Mouse (Mus musculus): Measurements from ENCODE around the gene Tdrd5. TPM values are rescaled to one million over a fixed set of nuclear protein-coding genes. Genes with fewer than 3 reads are reported as not detected.
"Not testable (repeated sequence)": the region's sequence is repeated elsewhere in the genome, so short reads cannot be mapped to it uniquely, and the experiment has no call there.

Gene Tdrd5
- not detected for total RNA-seq (2021)

DNA sequence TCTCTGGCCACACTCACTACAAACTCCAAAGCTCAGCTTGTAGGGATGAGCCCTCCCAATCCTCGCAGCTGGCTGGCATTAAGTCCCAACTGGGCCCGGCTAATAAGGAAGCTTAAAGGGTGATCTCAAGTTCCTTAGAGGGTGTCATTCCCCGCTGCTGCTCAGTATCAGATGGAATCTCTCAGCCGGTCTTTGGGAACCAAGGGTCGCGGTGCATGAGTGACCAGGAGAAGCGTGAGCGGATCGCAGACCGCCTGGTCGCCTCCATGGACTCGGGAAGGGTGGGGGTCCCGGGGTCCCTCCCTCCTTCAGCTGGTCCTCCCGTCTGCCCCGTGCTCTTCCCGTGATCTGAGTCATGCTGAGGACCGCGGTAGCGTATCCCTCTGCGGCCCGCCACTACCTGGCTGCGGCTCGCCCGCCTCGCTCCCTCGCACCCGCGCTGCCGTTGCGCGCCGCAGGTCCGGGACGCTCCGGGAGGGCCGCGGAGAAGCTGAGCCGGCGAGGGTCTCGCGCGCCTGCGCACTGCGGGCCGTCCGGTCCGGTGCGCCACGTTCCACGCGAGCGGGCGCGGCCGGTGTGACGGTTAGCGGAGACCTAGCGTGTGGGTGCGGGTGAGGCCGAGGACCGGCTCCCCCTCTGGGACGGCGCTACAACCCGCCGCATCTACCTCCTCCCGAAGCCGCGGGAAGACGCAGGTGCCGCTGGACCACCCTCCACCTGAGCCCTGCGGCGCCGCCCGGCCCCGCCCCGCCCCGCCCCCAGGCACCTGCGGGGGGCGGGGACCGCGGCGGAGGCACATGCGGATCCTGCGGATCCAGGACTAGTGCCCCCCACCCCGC lies at the start of gene Tdrd5:
Gene Tdrd5 (minus strand): TSS at position 754 of the 839 bp plus-strand sequence.
- intact Hi-C loops (cut with DNase I): no loop called here
- DNase-seq (ENCODE audit: low spot score): no peak

DNA sequence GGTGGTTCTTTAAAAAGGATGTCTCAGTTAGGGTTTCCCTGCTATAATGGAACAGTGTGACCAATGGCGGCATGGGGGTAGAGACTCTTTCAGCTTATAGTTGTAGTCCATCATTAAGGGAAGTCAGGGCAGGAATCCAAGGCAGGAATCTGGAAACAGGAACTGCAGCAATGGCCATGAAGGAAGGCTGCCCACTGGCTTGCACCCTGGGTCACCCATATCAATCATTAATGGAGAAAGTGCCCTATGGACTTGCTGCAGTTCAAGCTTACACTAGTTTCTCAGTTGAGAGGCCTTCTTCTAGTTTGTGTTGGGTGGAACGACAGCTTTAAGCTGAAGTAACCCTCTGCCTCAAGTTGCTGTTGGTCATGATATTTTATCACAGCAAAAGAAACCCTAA lies 49.0 kb upstream of the Tdrd5 start:
- no peak for DNase-seq (ENCODE audit: low spot score)
- intact Hi-C loops (cut with DNase I): no loop called here

DNA sequence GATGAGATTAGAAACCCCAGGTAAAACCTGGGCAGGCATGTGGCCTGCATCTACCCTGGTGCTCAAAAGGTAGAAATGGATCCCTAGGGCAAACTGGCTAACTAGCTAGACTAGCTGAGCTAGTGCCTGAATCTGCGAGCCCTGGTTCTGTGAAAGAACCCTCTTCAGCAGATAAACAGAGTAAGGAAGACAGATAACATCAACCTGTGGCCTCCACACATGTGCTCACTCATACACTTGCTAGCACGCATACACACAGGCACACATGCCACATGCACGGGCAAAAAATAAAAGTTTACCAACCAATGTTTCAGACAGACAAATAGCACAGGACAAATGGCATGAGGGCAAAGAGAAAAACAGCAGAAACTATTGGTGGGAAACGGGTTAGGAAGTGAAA lies 47.0 kb upstream of the Tdrd5 start:
- no peak for DNase-seq (ENCODE audit: low spot score)
- intact Hi-C loops (cut with DNase I): no loop called here

DNA sequence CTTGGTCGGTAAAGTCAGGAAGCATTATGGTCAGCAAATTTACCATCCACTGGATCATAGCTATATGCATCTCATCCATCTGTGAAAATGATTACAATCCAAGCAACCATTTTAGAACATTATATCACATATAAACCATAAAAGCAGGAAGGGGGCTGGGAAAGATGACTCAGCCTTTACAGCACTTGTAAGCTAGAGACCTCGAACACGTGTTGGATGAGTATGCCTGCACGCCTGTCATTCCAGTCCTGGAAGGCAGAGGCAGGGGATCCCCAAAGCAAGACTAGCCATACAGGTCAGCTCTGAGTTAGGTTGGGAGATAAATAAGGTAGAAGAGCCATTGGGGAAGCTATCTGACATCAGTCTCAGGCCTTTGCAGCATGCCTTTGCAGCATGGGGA lies 45.6 kb upstream of the Tdrd5 start:
- no peak for DNase-seq (ENCODE audit: low spot score)
- intact Hi-C loops (cut with DNase I): no loop called here

DNA sequence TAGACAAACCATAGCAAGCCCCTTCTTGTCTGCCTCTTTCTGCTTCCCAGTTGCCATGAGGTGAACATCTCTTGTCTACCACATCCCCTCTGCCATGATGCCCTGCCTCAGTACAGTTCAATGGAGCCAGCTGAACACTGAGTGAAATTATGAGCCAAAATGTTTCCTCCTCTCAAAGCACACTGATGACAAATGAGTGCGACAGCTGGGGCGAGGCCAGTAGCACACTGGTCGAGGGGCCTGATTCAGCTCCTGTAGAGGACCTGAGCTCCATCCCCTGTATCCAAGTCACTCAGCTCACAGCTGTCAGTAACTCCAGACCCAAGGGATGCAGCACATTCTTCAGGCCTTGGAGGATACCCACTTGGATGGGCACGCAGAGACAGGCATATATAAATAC lies 42.2 kb upstream of the Tdrd5 start:
- intact Hi-C loops (cut with DNase I): no loop called here
- no peak for DNase-seq (ENCODE audit: low spot score)

DNA sequence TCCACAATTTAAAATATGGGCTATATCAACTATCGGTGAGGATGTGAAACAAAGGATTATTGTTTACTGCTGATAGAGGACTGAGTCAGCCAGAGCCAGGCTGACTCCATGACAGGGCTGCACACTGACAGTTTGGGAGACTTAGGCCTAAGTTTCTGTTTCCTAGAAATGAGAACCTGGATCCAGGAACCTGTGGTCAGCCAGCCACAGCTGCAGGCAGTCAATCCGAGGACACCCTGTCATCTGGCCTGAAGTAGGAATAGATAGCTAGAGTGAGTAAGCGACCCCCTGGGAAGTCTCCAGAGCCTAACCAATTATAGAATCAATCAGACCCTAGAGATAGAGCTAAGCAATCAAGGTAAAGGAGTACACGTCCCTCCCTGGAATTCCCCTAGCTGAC lies 41.0 kb upstream of the Tdrd5 start:
- no peak for DNase-seq (ENCODE audit: low spot score)
- intact Hi-C loops (cut with DNase I): no loop called here

- no peak for DNase-seq (ENCODE audit: low spot score)
These were observed 37.4 kb upstream of the Tdrd5 start for GRCm38 (mm10) chr1:156340847-156341246.

GRCm38 (mm10) chr1:156323126-156323525 lies 19.7 kb upstream of the Tdrd5 start:
- intact Hi-C loops (cut with DNase I): no loop called here
- DNase-seq (ENCODE audit: low spot score): no peak

More at GRCm38 (mm10) chr1:156340847-156341246, 37.4 kb upstream of the Tdrd5 start:
- intact Hi-C loops (cut with DNase I): no loop called here

GRCm38 (mm10) chr1:156310630-156311029 lies 7.2 kb upstream of the Tdrd5 start, which contains the start of gene Nphs2:
TSS of gene Nphs2 (plus strand) at chr1:156310727.
- no peak for DNase-seq (ENCODE audit: low spot score)
- intact Hi-C loops (cut with DNase I): no loop called here

DNA sequence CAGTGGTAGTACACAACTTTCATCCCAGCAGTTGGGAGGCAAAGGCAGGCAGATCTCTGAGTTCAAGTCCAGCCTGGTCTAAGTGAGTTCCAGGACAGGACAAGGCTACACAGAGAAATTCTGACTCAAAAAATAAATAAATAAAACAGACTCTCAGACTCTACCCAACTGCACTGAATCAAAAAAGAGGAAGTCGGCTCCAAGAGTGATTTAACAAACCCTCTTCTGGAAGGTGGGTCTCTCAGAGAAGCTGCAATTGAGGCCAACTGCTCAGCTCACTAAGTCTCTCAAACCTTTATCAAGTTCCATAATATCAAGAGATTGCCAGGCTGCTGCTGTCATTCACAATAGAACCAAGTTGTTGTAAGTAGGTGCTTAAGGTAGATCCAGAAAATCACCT lies 5.1 kb upstream of the Tdrd5 start:
- intact Hi-C loops (cut with DNase I): no loop called here
- no peak for DNase-seq (ENCODE audit: low spot score)

DNA sequence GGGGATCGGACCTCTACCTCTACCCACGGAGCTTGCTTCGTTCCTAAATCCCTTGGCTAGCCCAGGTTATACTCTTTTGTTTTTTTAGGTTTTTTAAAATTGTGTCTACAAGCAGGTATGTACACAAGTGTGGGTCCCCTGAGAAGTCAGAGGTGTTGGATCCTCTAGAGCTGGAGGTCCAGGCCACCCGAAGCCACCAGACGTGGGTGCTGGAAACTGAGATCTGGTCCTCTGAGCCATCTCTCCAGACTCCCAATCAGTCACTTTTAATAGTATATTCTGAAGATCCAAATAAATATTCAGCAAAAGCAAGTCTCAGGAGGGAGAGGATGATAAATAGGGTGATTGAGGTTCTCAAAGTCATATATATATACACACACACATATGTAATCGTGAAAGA lies 13.4 kb downstream of the Tdrd5 start:
- no peak for DNase-seq (ENCODE audit: low spot score)
- intact Hi-C loops (cut with DNase I): no loop called here

- intact Hi-C loops (cut with DNase I); DNase-seq (ENCODE audit: low spot score): not testable (repeated sequence)
These were observed 14.3 kb downstream of the Tdrd5 start for GRCm38 (mm10) chr1:156289222-156289587.

GRCm38 (mm10) chr1:156288556-156289221 lies 14.8 kb downstream of the Tdrd5 start:
- intact Hi-C loops (cut with DNase I): no loop called here
- no peak for DNase-seq (ENCODE audit: low spot score)

DNA sequence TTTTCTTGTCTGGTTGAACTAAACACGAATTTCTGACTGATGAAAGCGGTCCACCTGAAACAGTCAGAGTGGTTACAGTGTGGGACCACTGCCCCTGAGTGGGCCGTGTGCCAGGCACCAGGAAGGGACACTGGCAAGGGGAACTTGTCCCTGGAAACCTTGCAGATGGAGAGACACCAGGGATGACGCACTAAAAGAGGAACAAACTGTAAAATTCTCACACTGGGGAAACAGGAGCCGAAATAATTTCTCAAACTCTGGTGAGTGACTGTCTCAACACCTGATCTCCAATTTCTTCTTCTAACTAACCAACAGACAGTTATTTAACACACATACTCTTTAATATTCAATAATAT lies 17.9 kb downstream of the Tdrd5 start:
- DNase-seq (ENCODE audit: low spot score): no peak
- intact Hi-C loops (cut with DNase I): no loop called here

DNA sequence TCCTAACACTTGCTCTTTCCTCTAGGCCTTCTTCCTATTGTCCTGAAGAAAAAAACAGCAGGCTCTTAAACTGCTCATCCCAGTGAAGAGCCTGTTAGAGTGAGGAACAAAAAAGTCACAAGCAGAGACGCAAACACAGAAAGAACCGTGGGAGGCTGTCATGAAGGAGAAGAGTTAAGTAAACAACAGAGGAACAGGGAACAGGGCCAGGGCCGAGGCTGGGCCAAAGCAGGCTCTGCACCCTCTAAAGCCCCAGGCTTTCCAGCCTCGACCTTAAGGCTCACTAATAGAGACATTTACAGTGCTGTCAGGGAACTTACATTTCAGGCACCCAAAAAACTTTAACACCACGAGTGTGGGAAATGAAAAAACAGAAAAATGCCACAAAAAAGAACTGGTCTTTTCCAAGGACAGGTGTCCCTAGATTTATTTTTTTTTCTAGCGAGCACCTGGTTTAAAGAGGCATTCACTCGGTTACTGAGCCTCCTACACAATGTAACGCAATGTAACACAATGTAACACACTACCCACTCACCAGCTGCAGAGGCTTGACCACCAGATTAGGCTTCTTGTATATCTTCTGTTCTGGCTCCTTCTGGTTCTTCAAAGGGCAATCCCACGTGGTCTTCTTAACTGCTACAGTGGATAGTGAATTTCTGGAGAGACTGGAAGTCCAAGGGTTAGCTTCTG lies 18.5 kb downstream of the Tdrd5 start:
- no peak for DNase-seq (ENCODE audit: low spot score)
- intact Hi-C loops (cut with DNase I): no loop called here

DNA sequence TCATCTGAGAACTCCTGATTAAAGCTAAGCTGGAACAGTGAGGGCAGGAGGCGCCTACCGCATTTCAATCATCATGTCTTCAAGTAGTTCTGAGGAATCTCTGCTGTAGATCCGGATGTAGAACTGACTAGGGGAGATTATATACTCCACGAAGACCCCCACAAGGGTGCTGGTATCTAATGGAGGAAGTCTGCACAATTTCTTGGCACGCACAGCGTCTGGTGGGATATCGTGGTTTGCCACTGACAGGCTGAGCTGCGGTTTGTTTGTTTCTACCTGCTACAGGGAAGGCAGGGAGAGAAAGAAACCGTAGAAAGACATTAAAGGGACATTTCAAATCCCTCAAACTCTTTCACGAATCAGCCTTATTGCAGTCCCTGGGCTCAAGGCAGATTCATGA lies 19.3 kb downstream of the Tdrd5 start:
- DNase-seq (ENCODE audit: low spot score): no peak
- intact Hi-C loops (cut with DNase I): no loop called here

DNA sequence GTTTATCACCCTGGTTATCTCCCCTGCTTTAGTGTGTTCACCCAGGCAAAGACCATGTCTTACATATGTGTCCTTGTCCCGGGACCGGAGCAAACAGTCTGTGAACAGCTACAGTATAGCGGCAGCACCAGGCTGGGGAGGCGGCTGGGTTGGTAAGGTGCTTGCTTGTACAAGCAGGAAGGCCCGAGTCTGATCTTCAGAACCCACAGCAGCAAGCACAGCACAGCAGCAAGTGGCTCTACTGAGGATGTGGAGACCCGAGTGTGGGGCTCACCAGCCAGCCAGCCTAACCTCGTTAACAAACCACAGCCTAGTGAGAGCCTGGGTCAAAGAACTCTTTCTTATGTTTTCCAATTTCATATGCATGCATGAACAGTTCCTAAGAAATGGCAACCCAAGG lies 23.3 kb downstream of the Tdrd5 start:
- DNase-seq (ENCODE audit: low spot score): no peak
- intact Hi-C loops (cut with DNase I): no loop called here

DNA sequence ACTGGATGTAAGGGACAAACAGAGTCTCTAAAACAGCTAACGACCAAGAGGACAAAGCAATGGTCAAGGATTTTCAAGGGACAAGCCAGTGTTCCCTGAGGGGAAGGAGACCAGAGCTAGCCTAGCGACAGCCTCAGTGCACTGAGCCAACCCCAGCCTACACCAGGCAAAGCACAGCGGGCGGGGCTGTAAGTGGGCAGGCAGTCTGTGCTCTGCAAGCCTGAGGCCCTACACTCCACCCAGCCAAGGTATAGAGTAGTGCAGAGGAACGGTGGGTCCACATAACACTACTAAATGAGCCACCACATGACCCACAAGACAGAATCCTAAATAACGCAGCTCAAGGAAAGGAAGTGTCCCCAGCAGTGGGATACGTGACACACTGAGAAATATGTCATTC lies 29.8 kb downstream of the Tdrd5 start:
- no peak for DNase-seq (ENCODE audit: low spot score)
- intact Hi-C loops (cut with DNase I): no loop called here

DNA sequence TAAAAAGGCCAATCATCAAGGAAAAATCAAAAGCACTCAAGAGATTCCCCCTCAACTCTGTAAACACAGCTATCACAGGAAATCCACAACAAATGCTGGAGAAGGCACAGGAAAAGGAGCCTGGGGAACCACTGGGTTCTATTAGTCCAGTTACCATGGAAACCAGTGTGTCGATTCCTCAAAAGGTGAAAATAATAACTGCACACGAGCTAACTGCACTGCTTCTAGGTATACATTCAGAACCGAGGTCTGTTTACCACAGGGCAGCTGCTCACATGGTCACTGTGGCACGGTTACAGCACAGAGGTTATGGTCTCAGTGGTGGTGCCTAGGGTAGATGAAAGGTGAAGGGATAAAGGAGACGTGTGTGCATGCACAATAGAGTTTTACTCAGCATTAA lies 31.8 kb downstream of the Tdrd5 start:
- intact Hi-C loops (cut with DNase I): no loop called here

GRCm38 (mm10) chr1:156270471-156270870 lies 33.0 kb downstream of the Tdrd5 start:
- intact Hi-C loops (cut with DNase I): no loop called here
- DNase-seq (ENCODE audit: low spot score): no peak

More for the DNA sequence above, 31.8 kb downstream of the Tdrd5 start:
- DNase-seq (ENCODE audit: low spot score): no peak

DNA sequence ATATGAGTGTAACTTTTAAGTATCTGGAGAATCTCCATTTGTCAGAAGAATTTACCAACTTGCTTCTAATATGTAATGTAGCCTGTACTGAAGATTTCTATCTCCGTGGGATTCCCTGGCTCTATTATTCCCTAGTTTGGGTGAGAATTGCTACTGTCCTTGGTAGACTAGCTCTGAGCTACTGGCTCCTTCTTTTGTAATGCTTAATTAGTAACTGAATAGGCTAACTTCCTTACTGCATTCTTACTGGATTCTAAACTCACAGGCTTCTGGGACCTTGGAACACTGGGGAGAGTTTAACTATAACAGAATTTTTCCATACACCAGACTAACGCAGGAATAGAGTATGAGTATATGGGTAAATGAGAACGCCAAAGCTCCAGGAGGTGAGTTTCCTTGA lies 34.9 kb downstream of the Tdrd5 start:
- intact Hi-C loops (cut with DNase I); DNase-seq (ENCODE audit: low spot score): not testable (repeated sequence)

Data from heart, postnatal 25 days (tissue).